ENCODE assay signal across 30 mouse cellular contexts in genomic region chr8:87507046-87507445, GRCm38 (mm10). TPM values are rescaled to one million over a fixed set of nuclear protein-coding genes. Genes with fewer than 3 reads are reported as not detected.
DNase-seq lines count a peak whose midpoint lies in the region; ATAC-seq and TF ChIP-seq lines count a peak whose summit lies in the region.
"Had no signal": no experiment of that assay in that cellular context is flagged by ENCODE, and none has a peak within 500 bp of the region (broad histone marks: within the 10 kb centered on the region; RNA-seq: fewer than 3 reads in every experiment).

No protein-coding gene starts in this region.

- peaks cover 65% of the 10 kb centered on the region for H3K4me1 ChIP-seq in cerebellum, adult 2 months (ENCODE audit: control insufficient read depth, insufficient read depth, low read length)
- no peaks in the 10 kb centered on the region for H3K4me1 ChIP-seq in midbrain, postnatal 0 days (ENCODE audit: insufficient read depth, low read length)
- H3K4me1 ChIP-seq: embryonic facial prominence, embryonic 12.5 days; forebrain, embryonic 15.5 days had no signal

- no peak for DNase-seq in cerebellum, adult 2 months
- DNase-seq in cerebellum, postnatal 25 days, result no peak
- peak; percentile 6 to 8 for DNase-seq in kidney, postnatal 4 days
- DNase-seq in kidney, adult 8-10 months, result no peak
- peak; percentile 4 for DNase-seq in adipocyte (ENCODE audit: low spot score)
- no peak for DNase-seq in midbrain, postnatal 0 days (ENCODE audit: low spot score)
- DNase-seq: adrenal gland, adult 2 months; adrenal gland, postnatal 14 days; cerebellum, adult 11 months; cerebellum, adult 8-10 months; cerebellum, postnatal 10 days; gastrocnemius, postnatal 25 days; heart, postnatal 36 days had no signal

- ATAC-seq in granulocyte monocyte progenitor cell, adult 5-6 weeks (replicated peaks; ENCODE audit: poor library complexity, severe bottlenecking), result no peak
- no peak for ATAC-seq in midbrain, postnatal 0 days (ENCODE audit: low FRiP score)
- ATAC-seq: forebrain, embryonic 15.5 days; hindbrain, postnatal 0 days; inflammation-experienced regulatory T-cells, adult 6 months; intestine, embryonic 16.5 days had no signal

- no peak overlapping the region for H3K4me2 ChIP-seq in midbrain, postnatal 0 days (ENCODE audit: low read depth, low read length, poor library complexity, severe bottlenecking)
- H3K4me2 ChIP-seq: embryonic facial prominence, embryonic 12.5 days; forebrain, embryonic 12.5 days; forebrain, embryonic 15.5 days; heart, embryonic 11.5 days; hindbrain, embryonic 14.5 days had no signal

- no peak for TF ChIP-seq CTCF in cerebellum, adult 2 months (IDR thresholded peaks at IDR 0.05; ENCODE audit: borderline replicate concordance, insufficient read depth, low read depth, low read length)
- no peak for TF ChIP-seq CTCF in midbrain, postnatal 0 days (IDR thresholded peaks at IDR 0.05)

- H3K36me3 ChIP-seq in midbrain, postnatal 0 days (ENCODE audit: insufficient read depth, low read length), result no peaks in the 10 kb centered on the region
- H3K36me3 ChIP-seq: embryonic facial prominence, embryonic 12.5 days; forebrain, embryonic 12.5 days; forebrain, embryonic 15.5 days had no signal

- H3K27ac ChIP-seq in cerebellum, adult 2 months (ENCODE audit: insufficient read depth, low read length), result peak overlapping the region; percentile 66; the same call in 1 of the 2 replicates
- no peak overlapping the region for H3K27ac ChIP-seq in midbrain, postnatal 0 days (ENCODE audit: low read depth, low read length)
- H3K27ac ChIP-seq: embryonic facial prominence, embryonic 12.5 days; forebrain, embryonic 12.5 days; forebrain, embryonic 15.5 days; hindbrain, embryonic 14.5 days; hindbrain, postnatal 0 days had no signal

- H3K4me3 ChIP-seq in cerebellum, adult 2 months (replicated peaks; ENCODE audit: insufficient read depth, low read depth, low read length), result no peak overlapping the region
- H3K4me3 ChIP-seq in midbrain, postnatal 0 days (ENCODE audit: low read depth, low read length), result no peak overlapping the region
- H3K4me3 ChIP-seq: embryonic facial prominence, embryonic 12.5 days; erythroblast, embryonic 14.5 days; forebrain, embryonic 12.5 days; forebrain, embryonic 15.5 days had no signal

- no peaks in the 10 kb centered on the region for H3K9me3 ChIP-seq in midbrain, postnatal 0 days (ENCODE audit: low read length)
- H3K9me3 ChIP-seq: embryonic facial prominence, embryonic 12.5 days; forebrain, embryonic 12.5 days; forebrain, embryonic 15.5 days had no signal

- 23% methylated on average over 9 of the region's 9 CpGs for WGBS in cerebellum, adult 2 months
- 74% methylated on average over 9 of the region's 9 CpGs for WGBS in midbrain, postnatal 0 days

- TF ChIP-seq POLR2A in cerebellum, adult 2 months (IDR thresholded peaks at IDR 0.05; ENCODE audit: borderline replicate concordance, insufficient read depth, low read length), result no peak

- no peak overlapping the region for H3K9ac ChIP-seq in midbrain, postnatal 0 days (replicated peaks; ENCODE audit: low read length, poor library complexity, severe bottlenecking)
- H3K9ac ChIP-seq: embryonic facial prominence, embryonic 12.5 days; forebrain, embryonic 12.5 days; forebrain, embryonic 15.5 days; hindbrain, embryonic 14.5 days had no signal

- no peaks in the 10 kb centered on the region for H3K27me3 ChIP-seq in cerebellum, adult 2 months (ENCODE audit: control insufficient read depth, insufficient read depth, low read length)
- H3K27me3 ChIP-seq in midbrain, postnatal 0 days (ENCODE audit: insufficient read depth, low read length), result no peaks in the 10 kb centered on the region
- H3K27me3 ChIP-seq: embryonic facial prominence, embryonic 12.5 days; forebrain, embryonic 12.5 days; forebrain, embryonic 15.5 days had no signal

RNA-seq across cellular contexts. Expression of gene Cbln1, which starts 34.6 kb away (rescaled TPM):
- 886 and 1,066 TPM in 2 replicates for polyA plus RNA-seq in cerebellum, adult 2 months (2012; rRNA removed)
- total RNA-seq in granulocyte monocyte progenitor cell, adult 5-6 weeks (2014; fragmentation: Nextera tagmentation), result not detected in 2 replicates
- total RNA-seq in granulocyte monocyte progenitor cell, adult 5-6 weeks (2017), result not detected in 2 replicates
- 48.2 and 77.3 TPM in 2 replicates for total RNA-seq in midbrain, postnatal 0 days (2014; rRNA removed)
- polyA plus RNA-seq in midbrain, postnatal 0 days (2015; fragmentation: Nextera tagmentation; extraction: Ambion mirVana), result 17.3 and 24.0 TPM in 2 replicates
- total RNA-seq: gastrocnemius, adult 8-10 months had no signal
- polyA plus RNA-seq: erythroblast, embryonic 14.5 days; heart, postnatal 0 days; inflammation-experienced regulatory T-cells, adult 6 months; intestine, embryonic 16.5 days had no signal

RNA-seq across cellular contexts. Expression of gene 4933402J07Rik, which starts 56.6 kb away (rescaled TPM):
- polyA plus RNA-seq in cerebellum, adult 2 months (2012; rRNA removed), result 0.15 and 0.41 TPM in 2 replicates
- not detected in 2 replicates for total RNA-seq in granulocyte monocyte progenitor cell, adult 5-6 weeks (2014; fragmentation: Nextera tagmentation)
- not detected in 2 replicates for total RNA-seq in granulocyte monocyte progenitor cell, adult 5-6 weeks (2017)
- total RNA-seq in midbrain, postnatal 0 days (2014; rRNA removed), result not detected in 2 replicates
- not detected in 2 replicates for polyA plus RNA-seq in midbrain, postnatal 0 days (2015; fragmentation: Nextera tagmentation; extraction: Ambion mirVana)
- total RNA-seq: adrenal gland, adult 2 months; adrenal gland, postnatal 14 days; adrenal gland, postnatal 4 days; ES-E14; gastrocnemius, adult 8-10 months; gastrocnemius, postnatal 25 days; heart, adult 8-10 months; heart, postnatal 36 days; hindbrain, postnatal 0 days had no signal
- polyA plus RNA-seq: adrenal gland, adult 2 months; embryonic facial prominence, embryonic 12.5 days; erythroblast, embryonic 14.5 days; forebrain, embryonic 12.5 days; forebrain, embryonic 15.5 days; heart, embryonic 11.5 days; heart, embryonic 14.5 days; heart, postnatal 0 days; hindbrain, embryonic 11.5 days; hindbrain, embryonic 14.5 days; hindbrain, postnatal 0 days; inflammation-experienced regulatory T-cells, adult 6 months; intestine, embryonic 16.5 days had no signal

Comparison
In these comparisons a context has a peak if more than half of its experiments do, and no peak if none do; other contexts are left out.
1. DNase-seq: peak in kidney, postnatal 4 days (2 of 2) and adipocyte (single experiment); none in cerebellum, adult 2 months (0 of 2), cerebellum, postnatal 25 days (0 of 2), kidney, adult 8-10 months (0 of 2) and midbrain, postnatal 0 days (single experiment).
2. RNA of gene Cbln1, which starts 34.6 kb away (total RNA-seq): 48.2 to 77.3 TPM in midbrain, postnatal 0 days; not detected in granulocyte monocyte progenitor cell, adult 5-6 weeks; every median in the first group is over 10 times any median in the second.